Mouse (Mus musculus): ENCODE measurements around the gene Hist1h2bg.
A peak's percentile ranks its signal among the peaks of the same experiment; 100 is the strongest.
"Not testable (repeated sequence)": the region's sequence is repeated elsewhere in the genome, so short reads cannot be mapped to it uniquely, and the experiment has no call there.

The Hist1h2bg gene

GRCm38 (mm10) chr13:23571022-23571503 is at the start of gene Hist1h2bg, which contains the start of gene Hist1h2ae:
Gene Hist1h2bg, plus strand, starts transcription at chr13:23571396.
Gene Hist1h2ae, minus strand, starts transcription at chr13:23571220.
- DNase-seq (ENCODE audit: low read depth in 2 of 2, low spot score in 2 of 2): peak; percentile 48 to 67

- peak; percentile 74 to 76 for DNase-seq (ENCODE audit: low read depth in 2 of 2, low spot score in 2 of 2)
Measured at GRCm38 (mm10) chr13:23521703-23522102, 49.5 kb upstream of the Hist1h2bg start.

- no peak for DNase-seq (ENCODE audit: low read depth in 2 of 2, low spot score in 2 of 2)
Measured at GRCm38 (mm10) chr13:23523976-23524375, 47.2 kb upstream of the Hist1h2bg start.

GRCm38 (mm10) chr13:23524654-23525053 is 46.5 kb upstream of the Hist1h2bg start:
- DNase-seq (ENCODE audit: low read depth in 2 of 2, low spot score in 2 of 2): peak; percentile 65 to 78

- DNase-seq (ENCODE audit: low read depth in 2 of 2, low spot score in 2 of 2): no peak
Measured at GRCm38 (mm10) chr13:23525901-23526300, 45.3 kb upstream of the Hist1h2bg start.

GRCm38 (mm10) chr13:23526312-23526711 is 44.9 kb upstream of the Hist1h2bg start:
- DNase-seq (ENCODE audit: low read depth in 2 of 2, low spot score in 2 of 2): peak; percentile 91 to 92

GRCm38 (mm10) chr13:23529005-23529404 is 42.2 kb upstream of the Hist1h2bg start:
- no peak for DNase-seq (ENCODE audit: low read depth in 2 of 2, low spot score in 2 of 2)

- DNase-seq (ENCODE audit: low read depth in 2 of 2, low spot score in 2 of 2): no peak
Measured at GRCm38 (mm10) chr13:23529480-23530165, 41.6 kb upstream of the Hist1h2bg start.

GRCm38 (mm10) chr13:23530181-23530900 is 40.9 kb upstream of the Hist1h2bg start:
- DNase-seq (ENCODE audit: low read depth in 2 of 2, low spot score in 2 of 2): peak; percentile 82 to 85

GRCm38 (mm10) chr13:23530901-23531875 is 40.0 kb upstream of the Hist1h2bg start, which contains the start of gene Hist1h4h:
Gene Hist1h4h, plus strand, starts transcription at chr13:23531050.
- peak; percentile 91 to 95 for DNase-seq (ENCODE audit: low read depth in 2 of 2, low spot score in 2 of 2)

- DNase-seq (ENCODE audit: low read depth in 2 of 2, low spot score in 2 of 2): no peak
Measured at GRCm38 (mm10) chr13:23532262-23533075, 38.7 kb upstream of the Hist1h2bg start.

- DNase-seq (ENCODE audit: low read depth in 2 of 2, low spot score in 2 of 2): not testable (repeated sequence)
Measured at GRCm38 (mm10) chr13:23533560-23534367, 37.4 kb upstream of the Hist1h2bg start, which contains the start of gene Hist1h2af. Gene Hist1h2af, plus strand, starts transcription at chr13:23533906.

- DNase-seq (ENCODE audit: low read depth in 2 of 2, low spot score in 2 of 2): no peak
Measured at GRCm38 (mm10) chr13:23534368-23535131, 36.6 kb upstream of the Hist1h2bg start.

- DNase-seq (ENCODE audit: low read depth in 2 of 2, low spot score in 2 of 2): peak; percentile 65 to 81
Measured at GRCm38 (mm10) chr13:23535137-23536075, 35.8 kb upstream of the Hist1h2bg start, which contains the start of gene Hist1h3g. Gene Hist1h3g, plus strand, starts transcription at chr13:23535422.

GRCm38 (mm10) chr13:23536076-23536822 is 34.9 kb upstream of the Hist1h2bg start:
- no peak for DNase-seq (ENCODE audit: low read depth in 2 of 2, low spot score in 2 of 2)

- no peak for DNase-seq (ENCODE audit: low read depth in 2 of 2, low spot score in 2 of 2)
Measured at GRCm38 (mm10) chr13:23537006-23537710, 34.0 kb upstream of the Hist1h2bg start.
